In the genomic region with DNA sequence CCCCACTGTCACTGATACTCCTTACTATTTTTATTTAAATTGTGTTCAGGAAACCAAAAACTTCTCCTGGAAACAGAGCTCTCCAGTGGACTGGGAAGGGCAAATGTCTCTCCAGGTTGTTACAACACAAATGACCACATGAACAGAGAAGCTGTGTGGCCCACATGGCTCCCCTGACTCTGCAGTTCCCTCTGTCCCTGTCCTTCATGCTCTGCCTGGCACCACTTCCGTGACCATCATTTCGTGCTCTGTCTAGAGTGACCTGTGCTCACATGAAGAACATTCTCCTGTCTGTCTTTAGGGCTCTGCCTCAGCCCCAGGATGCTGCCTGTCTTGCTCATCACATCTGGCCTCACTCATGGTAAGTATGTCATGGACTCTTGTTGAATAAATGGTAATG, we compare ENCODE assay signal across 14 mouse cellular contexts.
"Had no signal": no experiment of that assay in that cellular context is flagged by ENCODE, and none has a peak within 500 bp of the region (broad histone marks: within the 10 kb centered on the region; RNA-seq: fewer than 3 reads in every experiment).

No protein-coding gene starts in this region.

- H3K4me3 ChIP-seq: megakaryocyte, embryonic 14.5 days; midbrain, embryonic 13.5 days; midbrain, embryonic 15.5 days; neural tube, embryonic 12.5 days had no signal

- H3K36me3 ChIP-seq: midbrain, embryonic 13.5 days; midbrain, embryonic 15.5 days; neural tube, embryonic 12.5 days had no signal

- H3K27ac ChIP-seq: midbrain, embryonic 13.5 days; midbrain, embryonic 15.5 days; neural tube, embryonic 12.5 days had no signal

- DNase-seq: lung, adult 18-20 months; lung, embryonic 14.5 days; lung, postnatal 10 days; lung, postnatal 4 days; right cerebral cortex, postnatal 14 days; spleen, adult 18-20 months; thymus, adult 2 months; thymus, postnatal 14 days; thymus, postnatal 36 days had no signal

- H3K4me2 ChIP-seq: lung, embryonic 14.5 days; midbrain, embryonic 11.5 days; midbrain, embryonic 13.5 days; midbrain, embryonic 15.5 days; neural tube, embryonic 12.5 days had no signal

- ATAC-seq: midbrain, embryonic 13.5 days; midbrain, embryonic 15.5 days had no signal

- H3K27me3 ChIP-seq: midbrain, embryonic 13.5 days; midbrain, embryonic 15.5 days; neural tube, embryonic 12.5 days had no signal

- H3K9me3 ChIP-seq: midbrain, embryonic 13.5 days; midbrain, embryonic 15.5 days; neural tube, embryonic 12.5 days had no signal

- H3K4me1 ChIP-seq: midbrain, embryonic 13.5 days; midbrain, embryonic 15.5 days; neural tube, embryonic 12.5 days had no signal

- H3K9ac ChIP-seq: lung, embryonic 14.5 days; midbrain, embryonic 13.5 days; midbrain, embryonic 15.5 days; neural tube, embryonic 12.5 days had no signal
